Mouse (Mus musculus) central nervous system, embryonic 14 days (tissue): ENCODE data around the gene Slc4a1. TPM values are rescaled to one million over a fixed set of nuclear protein-coding genes. Genes with fewer than 3 reads are reported as not detected.

Experiments
- polyA plus RNA-seq: library from polyadenylated mRNA; depleted of rRNA; stranded (reverse); fragments of >200 nt; gene quantifications from 2 replicates; pipeline ENCODE4 v1.2.3, GENCODE M21; 2012; rRNA removed

Gene Slc4a1
- 1.8 and 2.4 TPM in 2 replicates for polyA plus RNA-seq

GRCm38 (mm10) chr11:102366103-102366502 is at the start of gene Slc4a1:
Gene Slc4a1 (minus strand): TSS chr11:102366203.

GRCm38 (mm10) chr11:102407834-102408215 is 41.8 kb upstream of the Slc4a1 start, which contains the start of gene Slc25a39:
Gene Slc25a39 (minus strand): TSS chr11:102407946.

GRCm38 (mm10) chr11:102393238-102393634 is 27.2 kb upstream of the Slc4a1 start, which contains the start of gene Rundc3a:
Gene Rundc3a (plus strand): TSS chr11:102393403.

GRCm38 (mm10) chr11:102319410-102319792 is 46.6 kb downstream of the Slc4a1 start, which contains the start of gene Ubtf:
Gene Ubtf (minus strand): TSS chr11:102319742.

Other genes starting within 250 kb of the Slc4a1 start
- 0.01 and 0.05 TPM in 2 replicates for gene Nags, start 220.7 kb downstream of the Slc4a1 start, polyA plus RNA-seq
- gene Tmem101, start 209.8 kb downstream of the Slc4a1 start, polyA plus RNA-seq, result 33.3 and 33.4 TPM in 2 replicates
- gene Lsm12, start 180.9 kb downstream of the Slc4a1 start, polyA plus RNA-seq, result 40.8 and 42.9 TPM in 2 replicates
- 51.2 and 51.4 TPM in 2 replicates for gene G6pc3, start 176.6 kb downstream of the Slc4a1 start, polyA plus RNA-seq
- gene Hdac5, start 136.0 kb downstream of the Slc4a1 start, polyA plus RNA-seq, result 110 and 122 TPM in 2 replicates
- gene BC030867, start 117.3 kb downstream of the Slc4a1 start, polyA plus RNA-seq, result 6.6 and 7.9 TPM in 2 replicates
- 0.18 and 0.61 TPM in 2 replicates for gene Asb16, start 97.5 kb downstream of the Slc4a1 start, polyA plus RNA-seq
- gene Tmub2, start 81.3 kb downstream of the Slc4a1 start, polyA plus RNA-seq, result 71.1 and 71.5 TPM in 2 replicates
- 98.9 and 102 TPM in 2 replicates for gene Atxn7l3, start 69.6 kb downstream of the Slc4a1 start, polyA plus RNA-seq
- 86.7 and 91.9 TPM in 2 replicates for gene Ubtf, start 46.5 kb downstream of the Slc4a1 start, polyA plus RNA-seq
- gene Rundc3a, start 27.2 kb upstream of the Slc4a1 start, polyA plus RNA-seq, result 276 and 292 TPM in 2 replicates
- gene Slc25a39, start 41.7 kb upstream of the Slc4a1 start, polyA plus RNA-seq, result 104 and 105 TPM in 2 replicates
- 36.2 and 61.6 TPM in 2 replicates for gene Grn, start 64.1 kb upstream of the Slc4a1 start, polyA plus RNA-seq
- gene Fam171a2, start 81.5 kb upstream of the Slc4a1 start, polyA plus RNA-seq, result 166 and 168 TPM in 2 replicates
- 4.2 and 6.0 TPM in 2 replicates for gene Itga2b, start 103.9 kb upstream of the Slc4a1 start, polyA plus RNA-seq
- 49.6 and 50.5 TPM in 2 replicates for gene Gpatch8, start 190.2 kb upstream of the Slc4a1 start, polyA plus RNA-seq
- gene Gm11627, start 213.3 kb upstream of the Slc4a1 start, polyA plus RNA-seq, result 5.8 and 6.1 TPM in 2 replicates
- 49.9 and 54.8 TPM in 2 replicates for gene Fzd2, start 238.2 kb upstream of the Slc4a1 start, polyA plus RNA-seq